Comparison of ENCODE assay signal across 14 mouse cellular contexts in genomic region chr1:162295443-162295842, GRCm38 (mm10).
DNase-seq lines count a peak whose midpoint lies in the region; ATAC-seq and TF ChIP-seq lines count a peak whose summit lies in the region.
"Had no signal": no experiment of that assay in that cellular context is flagged by ENCODE, and none has a peak within 500 bp of the region (broad histone marks: within the 10 kb centered on the region; RNA-seq: fewer than 3 reads in every experiment).

No protein-coding gene starts in this region.

- DNase-seq in lung, postnatal 10 days: no peak
- peak; percentile 61 for DNase-seq in T-cell, adult 2 months (ENCODE audit: low spot score)
- peak; percentile 36 to 45 for DNase-seq in thymus, postnatal 10 days (ENCODE audit: low spot score in 2 of 2)
- no peak for DNase-seq in right cerebral cortex, adult 2 months (ENCODE audit: low spot score in 2 of 2)
- DNase-seq in forebrain, postnatal 0 days: no peak
- no peak for DNase-seq in right cerebral cortex, postnatal 25 days
- DNase-seq: cerebellum, adult 11 months; liver had no signal

- no peak overlapping the region for H3K4me3 ChIP-seq in lung, embryonic 15.5 days
- H3K4me3 ChIP-seq in forebrain, postnatal 0 days (ENCODE audit: low read depth, low read length): no peak overlapping the region
- H3K4me3 ChIP-seq: forebrain, embryonic 10.5 days; heart, embryonic 13.5 days had no signal

- no peaks in the 10 kb centered on the region for H3K27me3 ChIP-seq in lung, embryonic 15.5 days
- H3K27me3 ChIP-seq in forebrain, postnatal 0 days (ENCODE audit: insufficient read depth, low read length): no peaks in the 10 kb centered on the region
- H3K27me3 ChIP-seq: heart, embryonic 13.5 days had no signal

- WGBS in lung, embryonic 15.5 days: 56% methylated on average over 5 of the region's 5 CpGs
- 58% methylated on average over 5 of the region's 5 CpGs for WGBS in forebrain, postnatal 0 days

- no peak overlapping the region for H3K4me2 ChIP-seq in lung, embryonic 15.5 days
- no peak overlapping the region for H3K4me2 ChIP-seq in forebrain, postnatal 0 days (ENCODE audit: low read depth)
- H3K4me2 ChIP-seq: heart, embryonic 13.5 days had no signal

- H3K4me1 ChIP-seq in lung, embryonic 15.5 days: peaks cover 16% of the 10 kb centered on the region; the same call in 1 of the 2 replicates
- H3K4me1 ChIP-seq in forebrain, postnatal 0 days (ENCODE audit: insufficient read depth): no peaks in the 10 kb centered on the region
- H3K4me1 ChIP-seq: forebrain, embryonic 10.5 days had no signal

- H3K9ac ChIP-seq in lung, embryonic 15.5 days: no peak overlapping the region
- no peak overlapping the region for H3K9ac ChIP-seq in forebrain, postnatal 0 days
- H3K9ac ChIP-seq: heart, embryonic 13.5 days had no signal

- no peaks in the 10 kb centered on the region for H3K9me3 ChIP-seq in lung, embryonic 15.5 days
- H3K9me3 ChIP-seq in forebrain, postnatal 0 days (ENCODE audit: low read length): no peaks in the 10 kb centered on the region
- H3K9me3 ChIP-seq: forebrain, embryonic 10.5 days; heart, embryonic 13.5 days had no signal

- TF ChIP-seq CTCF in forebrain, postnatal 0 days (IDR thresholded peaks at IDR 0.05; ENCODE audit: low read depth): no peak

- no peaks in the 10 kb centered on the region for H3K36me3 ChIP-seq in lung, embryonic 15.5 days
- H3K36me3 ChIP-seq in forebrain, postnatal 0 days (ENCODE audit: insufficient read depth): no peaks in the 10 kb centered on the region
- H3K36me3 ChIP-seq: forebrain, embryonic 10.5 days; heart, embryonic 13.5 days had no signal

- ATAC-seq in lung, embryonic 15.5 days (ENCODE audit: borderline replicate concordance, extremely low read depth, low FRiP score, low TSS enrichment): peak; percentile 35; the same call in 1 of the 2 replicates
- ATAC-seq in inflammation-experienced regulatory T-cells, adult 6 months: peak; percentile 88
- ATAC-seq in forebrain, postnatal 0 days: no peak
- ATAC-seq: midbrain, embryonic 16.5 days had no signal

- H3K27ac ChIP-seq in lung, embryonic 15.5 days: no peak overlapping the region
- no peak overlapping the region for H3K27ac ChIP-seq in forebrain, postnatal 0 days (ENCODE audit: low read depth, low read length)
- H3K27ac ChIP-seq: forebrain, embryonic 10.5 days; kidney, postnatal 0 days had no signal

Comparison
In these comparisons a context has a peak if more than half of its experiments do, and no peak if none do; other contexts are left out.
1. DNase-seq: peak in T-cell, adult 2 months (single experiment) and thymus, postnatal 10 days (2 of 2); none in lung, postnatal 10 days (single experiment), right cerebral cortex, adult 2 months (0 of 2), forebrain, postnatal 0 days (single experiment) and right cerebral cortex, postnatal 25 days (single experiment).